Mouse (Mus musculus) testis, adult 2 months (tissue): ENCODE measurements around the gene Magi2.

Source experiments
- CTCF ChIP-seq: fragments of 200-500 bp; IDR thresholded peaks from 2 replicates; pipeline ENCODE4 v1.5.1; 2012; ENCODE audit warnings: low read depth, mild to moderate bottlenecking, inconsistent platforms, low read length, moderate library complexity; ENCODE audit not compliant: control insufficient read depth, insufficient read depth, insufficient replicate concordance
- POLR2A ChIP-seq: fragments of 200-500 bp; IDR thresholded peaks from 2 replicates; pipeline ENCODE4 v1.6.1; 2012; ENCODE audit warnings: low read depth, mild to moderate bottlenecking, inconsistent platforms, low read length, moderate library complexity; ENCODE audit not compliant: control insufficient read depth

GRCm38 (mm10) chr5:19400299-19400698 is 173.5 kb downstream of the Magi2 start:
- no peak for TF ChIP-seq CTCF
- no peak for TF ChIP-seq POLR2A
